Mouse (Mus musculus): Measurements from ENCODE around the gene Zfp958.

GRCm38 (mm10) chr8:4581986-4582385 lies 31.0 kb upstream of the Zfp958 start:
- TF ChIP-seq POLR2A (IDR thresholded peaks at IDR 0.05; ENCODE audit: low read depth, low read length) (no peak), CTCF (IDR thresholded peaks at IDR 0.05; ENCODE audit: borderline replicate concordance, insufficient read depth, low read length) (no peak)

Data from embryonic fibroblast, embryonic 13.5 days (primary cell).